Mouse (Mus musculus) left cerebral cortex, adult 2 months (tissue): ENCODE results near the gene Man1b1. TPM values are rescaled to one million over a fixed set of nuclear protein-coding genes. Genes with fewer than 3 reads are reported as not detected.

Experiments
- DNase-seq, 2 experiments: peaks; one replicate each; pipeline ENCODE4 v3.0.0; 2021 to 2022; ENCODE audit warnings: low spot score in 2 of 2, mixed read lengths in 1 of 2; ENCODE audit errors: extremely low spot score in 1 of 2
- H3K27ac ChIP-seq: fragments of 200-600 bp; 2 replicates; pipeline ENCODE4 v1.8.1; 2022
- H3K4me3 ChIP-seq: fragments of 200-600 bp; 2 replicates; pipeline ENCODE4 v1.8.1; 2022
- CTCF ChIP-seq: fragments of 200-600 bp; IDR thresholded peaks from 2 replicates; pipeline ENCODE4 v1.8.1; 2022; ENCODE audit warnings: antibody characterized with exemption, mild to moderate bottlenecking, moderate library complexity
- intact Hi-C: fragments of 180-260 bp; cut with DNase I; formaldehyde crosslinking; loops from one replicate; pipeline ENCODE4 v1.15.1; 2025
- total RNA-seq, 2 experiments: library from RNA; stranded (reverse); gene quantifications; 2 replicates each; pipeline ENCODE4 v1.2.3; 2021

Gene Man1b1
- total RNA-seq, 2 experiments from 2014 or later = 56.0 to 62.4 TPM

DNA sequence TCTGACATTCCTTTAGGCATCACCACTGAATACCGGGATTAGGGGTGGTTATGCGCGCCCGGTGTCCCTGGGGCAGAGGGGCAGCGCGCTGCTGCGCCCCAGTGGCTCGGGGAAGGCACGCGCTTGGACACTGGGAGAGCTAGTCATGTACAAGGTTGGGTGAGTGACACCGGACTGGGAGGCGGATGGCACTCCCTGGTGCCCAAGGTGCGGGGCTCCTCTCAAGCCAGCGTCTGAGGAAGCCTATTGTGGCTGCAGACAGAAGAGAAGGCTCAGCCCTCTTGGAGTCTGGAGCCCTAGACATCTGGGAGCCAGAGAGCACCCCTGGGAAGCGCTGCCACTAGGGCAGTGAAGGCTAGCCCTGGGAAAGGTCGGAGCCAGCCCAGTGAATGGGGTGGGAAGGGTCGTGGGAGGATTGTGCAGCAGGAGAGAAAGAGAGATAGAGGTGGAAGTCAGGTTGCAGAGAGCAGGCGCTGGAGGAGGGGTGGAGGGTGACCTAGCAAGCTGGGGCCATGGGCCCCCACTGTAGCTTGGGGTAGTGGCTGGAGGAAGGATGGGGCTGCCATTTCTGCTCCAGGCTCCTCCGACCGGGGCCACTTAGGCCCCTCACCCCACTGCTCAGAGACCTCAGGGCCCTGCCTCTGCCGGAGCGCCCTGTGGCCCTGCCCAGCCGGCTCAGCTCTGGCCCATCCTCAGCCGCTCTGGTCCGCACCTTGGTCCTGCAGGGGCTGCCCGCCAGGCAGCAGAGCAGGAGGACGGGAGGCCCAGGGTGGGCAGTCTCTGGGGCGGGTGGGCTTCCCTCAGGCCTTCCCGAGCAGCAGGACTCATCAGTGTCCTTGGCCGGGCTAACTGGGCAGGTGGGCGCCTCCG is 40.7 kb upstream of the Man1b1 start:
- intact Hi-C loops = no loop called here
- H3K4me3 ChIP-seq = no peak overlapping the region
- TF ChIP-seq CTCF = peak; percentile 28
- DNase-seq = peak in 1 of 2 experiments; percentile 40
- H3K27ac ChIP-seq = peak overlapping the region; percentile 58

DNA sequence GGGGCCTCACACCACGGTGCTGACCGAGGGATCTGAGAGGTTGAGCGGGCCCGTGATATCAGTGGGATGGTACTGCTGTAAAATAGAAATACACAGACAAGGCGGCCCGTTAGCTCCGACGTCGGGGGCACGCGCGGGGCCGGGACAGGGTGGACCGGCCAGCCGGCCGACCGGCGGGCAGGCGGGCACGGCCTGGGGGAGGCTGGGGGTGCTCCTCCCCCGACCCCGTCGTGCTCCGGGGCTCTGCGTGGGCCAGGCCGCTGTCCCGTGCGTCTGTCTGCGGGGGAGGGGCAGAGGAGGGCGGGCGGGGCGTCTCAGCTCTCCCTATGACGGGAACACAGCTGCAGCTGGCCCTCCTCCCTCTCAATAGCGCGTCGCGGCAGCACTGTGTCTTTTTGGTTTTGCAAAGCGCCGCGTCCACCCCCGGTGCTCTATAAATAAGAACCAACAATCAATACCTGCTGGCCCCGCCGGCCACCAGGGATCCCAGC is 40.0 kb upstream of the Man1b1 start:
- H3K27ac ChIP-seq = peak overlapping the region; percentile 58
- no peak for DNase-seq
- intact Hi-C loops = no loop called here
- peak overlapping the region; percentile 13; the same call in 1 of the 2 replicates for H3K4me3 ChIP-seq
- no peak for TF ChIP-seq CTCF

DNA sequence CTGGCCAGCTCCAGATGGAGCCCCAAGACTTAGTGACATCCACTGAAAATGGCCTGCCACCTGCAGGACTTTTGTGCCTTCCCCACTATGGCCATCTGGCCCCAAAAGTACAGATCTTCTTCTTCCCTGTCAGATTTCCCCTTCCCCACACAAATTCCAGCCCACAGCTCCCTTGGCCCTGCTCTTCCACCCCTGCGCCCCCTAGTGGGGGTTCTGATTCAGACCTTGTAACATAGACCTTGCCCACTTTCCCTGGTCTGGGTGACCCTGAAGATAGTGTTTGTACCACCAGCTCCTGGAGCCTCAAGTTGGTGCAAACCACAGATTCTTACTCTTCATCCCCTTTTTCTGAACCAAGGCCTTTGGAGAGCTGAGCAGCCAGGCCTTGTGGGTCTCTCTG is 39.3 kb upstream of the Man1b1 start:
- Histone ChIP-seq H3K27ac (peak overlapping the region; percentile 58), H3K4me3 (peak overlapping the region; percentile 13; the same call in 1 of the 2 replicates)
- TF ChIP-seq CTCF = peak; percentile 94
- DNase-seq = peak; percentile 66 to 72
- intact Hi-C loops = no loop called here

DNA sequence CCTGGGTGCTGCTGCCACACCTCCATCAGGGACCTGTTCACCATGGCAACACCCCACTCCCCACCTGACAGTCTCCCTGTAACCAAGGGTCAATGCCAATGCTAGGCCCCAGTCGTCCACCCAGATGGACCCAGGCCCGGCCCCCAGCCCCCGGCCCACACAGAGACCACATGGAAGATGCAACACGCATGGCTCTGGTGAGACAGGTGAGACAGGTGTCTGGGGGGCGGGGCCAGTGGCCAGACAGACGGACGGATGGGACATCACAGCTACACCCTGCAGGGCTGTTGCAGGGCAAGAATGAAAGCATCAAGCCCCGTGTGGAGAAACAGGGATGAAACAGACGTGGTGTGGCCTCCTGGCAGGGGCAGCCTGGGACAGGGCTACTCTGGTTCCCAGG is 38.4 kb upstream of the Man1b1 start:
- Histone ChIP-seq H3K4me3 (no peak overlapping the region), H3K27ac (no peak overlapping the region)
- TF ChIP-seq CTCF = no peak
- intact Hi-C loops = no loop called here
- DNase-seq = no peak

DNA sequence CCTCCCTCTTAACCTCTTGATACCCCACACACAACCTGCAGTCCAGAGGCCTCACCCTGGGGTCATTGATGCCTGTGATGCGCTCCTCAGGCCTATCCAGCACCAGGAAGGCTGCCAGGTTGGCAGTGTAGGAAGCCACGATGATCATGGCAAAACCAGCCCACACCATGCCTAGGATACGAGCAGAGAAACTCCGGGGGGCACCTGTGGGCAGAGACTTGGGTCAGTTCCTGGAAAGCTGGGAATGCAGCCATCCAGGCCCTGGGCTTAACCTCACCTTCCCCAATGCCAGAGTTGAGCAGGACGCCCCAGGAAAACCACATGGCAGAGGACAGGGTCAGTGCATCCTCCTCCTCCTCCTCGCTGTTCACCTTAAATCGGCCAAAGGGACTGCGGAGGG is 35.0 kb upstream of the Man1b1 start:
- H3K4me3 ChIP-seq = no peak overlapping the region
- no peak overlapping the region for H3K27ac ChIP-seq
- no peak for TF ChIP-seq CTCF
- DNase-seq = no peak
- intact Hi-C loops = no loop called here

DNA sequence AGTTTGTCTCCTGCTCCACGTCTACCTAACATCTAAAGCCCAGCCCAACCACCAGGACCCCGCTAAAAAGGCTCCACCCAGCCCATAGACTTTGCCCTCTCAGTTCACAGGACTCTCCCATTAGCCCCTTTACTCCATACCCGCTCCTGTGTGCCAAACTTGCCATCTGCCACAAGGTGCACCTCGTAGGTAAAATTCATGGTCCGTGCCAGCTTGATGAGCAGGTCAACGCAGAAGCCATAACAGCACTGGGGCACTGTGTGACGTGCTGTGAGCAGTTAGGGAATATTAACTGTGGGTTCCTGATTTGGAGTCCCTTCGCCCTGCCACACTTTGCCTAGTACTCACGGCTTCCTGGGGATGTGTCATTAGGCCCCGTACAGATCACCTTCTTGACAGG is 34.1 kb upstream of the Man1b1 start:
- TF ChIP-seq CTCF = no peak
- Histone ChIP-seq H3K4me3 (no peak overlapping the region), H3K27ac (no peak overlapping the region)
- no peak for DNase-seq
- intact Hi-C loops = no loop called here

DNA sequence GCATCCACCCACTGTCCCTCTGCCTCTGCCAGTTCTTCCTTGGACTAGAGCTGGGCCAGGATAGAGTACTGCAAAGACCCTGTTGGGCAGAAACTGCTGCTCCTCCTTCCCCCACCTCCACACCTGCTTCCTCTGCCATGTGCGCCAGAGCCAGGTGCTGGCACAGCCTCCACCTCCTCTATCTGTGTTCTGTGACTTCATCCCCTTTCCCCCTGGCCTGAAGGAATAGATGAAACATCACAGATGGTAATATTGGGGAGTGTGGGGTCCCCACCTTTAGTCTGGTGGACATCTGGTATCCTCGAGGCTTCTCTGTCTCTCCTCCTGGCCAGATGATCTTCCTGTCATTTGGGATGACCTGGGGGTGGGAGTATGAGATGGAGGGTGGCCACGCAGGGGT is 28.7 kb upstream of the Man1b1 start:
- no peak for DNase-seq
- no peak overlapping the region for H3K27ac ChIP-seq
- H3K4me3 ChIP-seq = no peak overlapping the region
- intact Hi-C loops = no loop called here
- TF ChIP-seq CTCF = no peak

DNA sequence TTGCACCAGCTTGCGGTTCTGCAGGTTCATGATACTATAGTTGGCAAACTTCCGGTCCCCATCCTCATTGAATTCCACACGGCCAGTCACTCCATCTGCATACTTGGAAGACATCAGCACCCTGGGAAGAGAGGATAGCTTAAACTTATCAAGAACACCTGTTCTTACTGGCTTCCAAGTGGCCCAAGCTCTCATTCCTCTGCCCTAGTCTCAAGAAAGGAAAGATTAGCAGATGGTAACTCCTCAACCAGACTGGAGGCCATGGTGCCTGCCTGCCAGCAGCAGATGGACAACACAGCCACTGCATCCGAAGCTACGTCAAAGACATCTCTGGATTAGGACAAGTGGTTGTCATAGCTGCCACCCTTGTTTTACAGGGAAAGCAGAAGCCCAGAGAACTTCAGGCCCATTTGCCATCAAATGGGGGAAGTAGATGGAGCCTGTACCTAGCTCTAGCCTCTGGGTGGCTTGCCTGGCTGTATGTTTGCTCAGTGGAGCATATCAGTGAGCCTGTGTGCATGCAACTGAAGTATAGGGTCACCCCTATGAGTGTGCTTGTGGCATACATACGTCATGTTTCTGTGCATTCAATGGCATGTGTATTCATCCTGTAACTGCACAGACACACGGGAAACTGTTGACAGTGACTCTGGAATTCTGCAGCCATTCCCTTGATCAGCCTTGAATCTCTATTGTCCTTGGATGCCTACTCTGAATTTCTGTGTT is 28.0 kb upstream of the Man1b1 start:
- no peak for DNase-seq
- intact Hi-C loops = no loop called here

DNA sequence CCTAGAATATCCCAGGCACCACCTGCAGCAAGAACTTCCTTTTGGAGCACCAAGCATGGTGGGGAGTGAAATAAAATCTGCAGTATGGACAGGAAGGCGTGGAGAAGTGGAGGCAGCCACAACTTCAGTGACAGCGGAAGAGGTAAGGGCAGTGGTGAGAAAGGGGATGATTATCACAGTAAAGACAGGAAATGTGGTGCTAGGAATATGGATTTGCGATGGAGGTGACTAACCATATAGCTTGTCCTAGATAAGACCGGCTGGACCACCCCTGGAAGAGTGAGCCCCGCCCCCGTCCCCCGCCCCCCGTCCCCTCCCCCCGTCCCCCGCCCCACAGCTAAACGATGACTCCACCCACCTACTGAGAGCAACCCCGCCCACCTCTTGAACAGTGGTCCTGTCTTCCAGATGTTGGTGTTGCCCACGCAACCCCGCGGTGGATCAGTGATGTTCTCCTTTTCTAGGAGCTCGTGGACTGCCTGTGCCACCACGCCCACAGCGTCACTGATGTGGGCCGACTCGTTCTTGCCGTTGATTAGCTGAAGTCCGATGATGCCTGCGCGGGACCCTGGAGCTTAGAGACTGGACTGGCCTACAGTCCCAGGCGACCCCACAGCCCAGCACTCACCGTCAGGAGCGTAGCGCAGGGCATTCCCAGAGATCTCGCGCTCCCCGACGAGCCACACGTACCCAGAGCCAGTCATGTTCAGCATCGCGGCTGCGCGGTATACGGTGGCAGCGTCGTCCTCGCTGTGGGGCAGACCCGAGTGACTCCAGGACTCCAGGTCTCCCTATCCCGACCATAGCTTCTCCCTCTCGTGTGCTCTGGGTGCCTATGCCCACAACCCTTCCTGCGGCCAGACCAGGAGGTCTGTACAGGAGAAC is 27.2 kb upstream of the Man1b1 start:
- Histone ChIP-seq H3K27ac (peak overlapping the region; percentile 24; the same call in 1 of the 2 replicates), H3K4me3 (peak overlapping the region; percentile 34)
- intact Hi-C loops = no loop called here
- DNase-seq = peak in 1 of 2 experiments; percentile 55
- TF ChIP-seq CTCF = no peak

More for the DNA sequence above, 28.0 kb upstream of the Man1b1 start:
- no peak overlapping the region for H3K4me3 ChIP-seq
- H3K27ac ChIP-seq = 0 out of 2 replicates have a peak overlapping the region, but pooled peaks have one; percentile 24
- no peak for TF ChIP-seq CTCF

DNA sequence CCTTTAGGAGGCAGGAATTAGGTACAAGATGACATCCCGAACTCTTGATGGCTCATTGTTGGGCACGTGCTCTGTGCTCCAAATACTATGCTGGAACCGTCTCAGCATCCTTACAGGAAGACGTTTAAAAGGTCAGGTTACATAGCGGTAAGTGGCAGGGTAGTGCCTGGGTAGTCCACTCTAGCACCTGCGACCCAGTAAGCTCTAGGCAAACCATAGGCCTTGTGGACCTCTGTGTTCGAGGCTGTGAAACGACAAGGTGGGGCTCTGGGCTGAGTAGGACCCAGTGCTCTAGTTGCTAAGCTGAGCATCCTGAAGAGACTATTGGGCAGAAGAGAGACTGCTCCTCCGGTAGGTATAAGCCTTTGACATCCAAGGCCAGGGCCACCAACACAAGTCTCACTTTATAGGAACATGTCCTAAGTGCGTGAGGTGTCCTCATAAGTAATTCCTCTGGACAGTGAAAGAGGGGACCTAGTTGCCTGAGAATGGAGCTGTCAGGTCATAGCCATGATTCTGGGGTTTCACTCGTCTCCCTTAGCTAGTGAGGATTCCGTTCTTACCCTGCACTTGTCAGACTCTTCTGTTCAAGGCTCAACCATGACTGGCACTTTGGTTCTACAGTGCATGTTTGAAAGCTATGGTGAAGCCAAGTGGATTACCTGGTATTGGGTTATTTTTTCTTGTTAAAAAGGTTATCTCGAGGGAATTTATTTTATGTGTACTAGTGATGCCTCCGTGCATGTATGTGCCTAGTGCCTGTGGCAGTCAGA is 26.4 kb upstream of the Man1b1 start:
- no peak for TF ChIP-seq CTCF
- DNase-seq = peak in 1 of 2 experiments; percentile 13
- H3K27ac ChIP-seq = peak overlapping the region; percentile 20; the same call in 1 of the 2 replicates
- intact Hi-C loops = no loop called here
- no peak overlapping the region; the same call in 1 of the 2 replicates for H3K4me3 ChIP-seq

DNA sequence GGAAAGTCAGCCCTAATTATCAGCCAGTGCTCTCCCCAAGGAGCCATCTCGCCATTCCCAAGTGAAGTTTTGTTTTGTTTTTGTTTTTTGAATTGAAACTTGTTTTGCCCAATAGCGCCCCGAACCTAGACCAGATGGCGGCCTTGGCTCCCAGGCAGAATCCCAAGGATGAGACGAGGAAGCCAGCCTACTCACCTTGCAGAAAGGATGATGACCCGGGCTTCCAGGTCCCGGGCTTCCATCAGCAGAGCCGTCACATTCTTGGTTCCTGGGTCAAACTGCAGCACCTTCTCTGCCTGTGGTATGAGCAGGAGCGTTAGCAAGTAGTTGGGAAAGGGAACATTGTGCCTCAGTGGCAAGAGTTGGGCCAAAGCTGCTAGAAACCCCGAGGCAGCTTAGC is 22.0 kb upstream of the Man1b1 start:
- intact Hi-C loops = no loop called here
- H3K4me3 ChIP-seq = no peak overlapping the region
- no peak for DNase-seq
- TF ChIP-seq CTCF = no peak
- no peak overlapping the region for H3K27ac ChIP-seq
